Mouse (Mus musculus): ENCODE results near the gene Ndufc1.
A peak's percentile ranks its signal among the peaks of the same experiment; 100 is the strongest.

DNA sequence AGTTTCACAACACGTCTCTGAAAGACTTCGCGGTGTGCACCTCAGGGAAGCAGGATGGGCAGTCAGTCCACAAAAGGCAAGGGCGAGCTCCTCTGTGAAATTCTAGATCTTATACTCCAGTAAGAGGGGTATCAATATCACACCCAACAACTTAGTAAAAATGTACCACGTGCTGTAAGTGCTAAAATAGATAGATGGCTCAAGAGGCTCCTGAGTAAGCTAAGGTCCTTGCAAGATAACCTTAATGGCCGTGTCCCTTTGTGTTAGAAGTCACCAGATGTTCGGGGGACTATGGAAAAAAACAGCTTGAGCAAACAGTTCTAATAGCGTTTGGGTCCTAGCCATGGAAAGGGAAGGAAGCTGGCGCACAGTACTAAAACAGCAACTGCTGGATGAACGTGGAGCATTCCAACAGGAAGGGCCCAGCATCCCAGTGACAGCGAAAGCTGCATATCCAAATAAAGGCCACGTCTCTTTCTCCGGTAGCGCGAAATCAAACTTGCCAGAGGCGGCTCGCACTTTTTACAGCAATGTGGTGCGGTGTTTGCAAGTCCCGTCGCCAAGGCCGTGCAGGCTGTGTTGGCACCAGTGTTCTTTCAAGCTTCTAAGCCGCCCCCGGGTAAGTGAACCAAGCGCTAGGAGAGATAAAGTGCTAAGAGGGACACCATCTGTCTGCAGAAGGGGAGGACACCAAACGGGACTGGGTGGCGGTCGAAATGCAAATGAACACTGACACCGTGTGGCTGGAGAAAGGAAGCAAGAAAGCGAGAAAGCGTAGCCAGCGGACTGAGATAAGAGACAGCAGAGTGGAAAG lies 43.9 kb downstream of the Ndufc1 start:
- TF ChIP-seq CTCF (IDR thresholded peaks at IDR 0.05; ENCODE audit: control insufficient read depth, insufficient read depth, insufficient replicate concordance, low read depth, low read length), result peak; percentile 69; the same call in 1 of the 2 replicates
- no peak for TF ChIP-seq POLR2A (IDR thresholded peaks at IDR 0.05; ENCODE audit: control insufficient read depth, low read depth, low read length)
